Mouse (Mus musculus) monocyte, adult 59 days (primary cell): Measurements from ENCODE around the gene Sik2. TPM values are rescaled to one million over a fixed set of nuclear protein-coding genes. Genes with fewer than 3 reads are reported as not detected.

Source experiments
- total RNA-seq, 2 experiments: library from RNA; stranded (reverse); gene quantifications; one replicate each; pipeline ENCODE4 v1.2.4; 2023

The Sik2 gene
- total RNA-seq = 10 to 100 TPM; 57.1 to 63.8 TPM

DNA sequence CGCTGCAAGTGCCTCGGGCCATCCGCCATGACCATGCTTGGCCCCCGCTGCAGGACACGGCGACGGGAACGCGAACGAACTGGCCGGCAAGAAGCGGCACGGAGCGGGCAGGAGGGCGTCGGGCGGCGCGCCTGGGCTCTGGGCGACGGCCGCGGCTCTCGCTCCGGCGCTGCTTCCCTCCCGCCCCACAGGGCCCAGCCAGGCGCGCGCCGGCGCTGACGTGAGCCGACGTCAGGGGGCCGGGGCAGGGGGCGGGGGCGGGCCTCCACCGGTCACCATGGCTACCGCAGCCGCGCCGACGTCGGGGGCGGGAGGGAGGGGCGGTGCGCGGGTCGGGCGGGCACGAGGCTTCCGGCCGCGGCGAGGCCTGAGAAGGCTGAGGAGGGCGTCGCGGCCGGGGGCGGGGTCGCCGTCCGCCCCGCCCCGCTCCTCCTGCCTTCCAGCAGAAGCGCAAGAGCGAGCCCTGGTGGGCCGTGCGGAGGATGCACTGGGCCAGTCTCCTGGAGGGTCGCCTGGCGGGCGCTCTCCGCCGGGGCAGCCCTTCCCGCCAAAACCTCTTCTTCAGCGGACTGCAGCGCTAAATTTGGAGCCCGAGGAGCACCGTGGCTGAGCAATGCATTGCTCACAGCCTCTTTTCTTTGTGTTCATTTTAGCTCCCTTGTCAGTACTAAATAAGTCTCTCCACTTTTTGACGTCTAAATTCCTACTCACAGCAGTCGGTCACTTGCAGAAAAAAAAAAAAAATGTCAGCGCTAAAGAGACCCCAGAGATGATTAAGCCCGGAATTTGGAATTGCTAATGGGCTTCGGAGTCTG lies at the start of gene Sik2:
TSS of gene Sik2 (minus strand) at position 233 of the 815 bp plus-strand sequence.

DNA sequence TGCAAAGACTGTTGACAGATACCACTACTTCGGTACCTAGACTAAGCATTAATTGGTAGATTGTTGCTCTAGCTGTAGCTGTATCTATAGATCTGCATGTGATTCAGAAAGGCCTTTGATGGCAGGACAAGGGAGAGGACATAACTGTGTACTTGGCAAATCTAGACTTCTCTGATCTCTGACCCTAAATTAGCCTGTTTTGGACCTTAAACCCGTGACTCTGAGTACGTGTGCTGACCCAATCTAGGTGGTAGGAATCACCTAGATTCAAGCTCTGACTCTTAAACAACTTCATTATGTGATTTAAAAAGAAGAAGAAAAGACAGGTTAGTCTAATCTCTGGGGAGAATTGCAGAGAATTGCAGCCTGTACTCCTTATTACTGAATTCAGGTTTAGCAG lies 163.8 kb downstream of the Sik2 start, which contains the start of gene Ppp2r1b:
TSS of gene Ppp2r1b (plus strand) at position 221 of the 400 bp plus-strand sequence.

Other genes starting within 250 kb of the Sik2 start
- 10 to 100 TPM in 1 of 2 experiments, 1 to 10 TPM in 1; 10.0 to 12.1 TPM for gene Fdxacb1, start 240.8 kb downstream of the Sik2 start, total RNA-seq
- gene Alg9, start 234.1 kb downstream of the Sik2 start, total RNA-seq = 10 to 100 TPM; 13.0 to 18.8 TPM
- 10 to 100 TPM in 1 of 2 experiments, 1 to 10 TPM in 1; 9.5 to 15.7 TPM for gene 1110032A03Rik, start 233.6 kb downstream of the Sik2 start, total RNA-seq
- gene Ppp2r1b, start 163.8 kb downstream of the Sik2 start, total RNA-seq = 10 to 100 TPM; 27.8 to 30.5 TPM
- gene Btg4, start 51.8 kb upstream of the Sik2 start, total RNA-seq = not detected
- gene Layn, start 68.0 kb upstream of the Sik2 start, total RNA-seq = 10 to 100 TPM in 1 of 2 experiments, 1 to 10 TPM in 1; 8.0 to 10.6 TPM
- gene 4833427G06Rik, start 93.0 kb upstream of the Sik2 start, total RNA-seq = not detected
- gene Gm32742, start 156.4 kb upstream of the Sik2 start, total RNA-seq = not detected
- 1 to 10 TPM; 1.7 to 2.4 TPM for gene Pou2af1, start 204.6 kb upstream of the Sik2 start, total RNA-seq